Mouse (Mus musculus) urinary bladder, postnatal 0 days (tissue): ENCODE results near the gene Rpl19. TPM values are rescaled to one million over a fixed set of nuclear protein-coding genes. Genes with fewer than 3 reads are reported as not detected.

Source experiments
- microRNA-seq: library from miRNA; unstranded; fragments of <30 nt; microRNA quantifications from one replicate; pipeline ENCODE4, GENCODE M21; 2016
- polyA plus RNA-seq: library from polyadenylated mRNA; unstranded; fragments of >200 nt; fragmentation: Nextera tagmentation; extraction: Ambion mirVana; gene quantifications from 2 replicates; pipeline ENCODE4 v1.2.1, GENCODE M21; 2015

Gene Rpl19
- 793 and 882 TPM in 2 replicates for polyA plus RNA-seq

DNA sequence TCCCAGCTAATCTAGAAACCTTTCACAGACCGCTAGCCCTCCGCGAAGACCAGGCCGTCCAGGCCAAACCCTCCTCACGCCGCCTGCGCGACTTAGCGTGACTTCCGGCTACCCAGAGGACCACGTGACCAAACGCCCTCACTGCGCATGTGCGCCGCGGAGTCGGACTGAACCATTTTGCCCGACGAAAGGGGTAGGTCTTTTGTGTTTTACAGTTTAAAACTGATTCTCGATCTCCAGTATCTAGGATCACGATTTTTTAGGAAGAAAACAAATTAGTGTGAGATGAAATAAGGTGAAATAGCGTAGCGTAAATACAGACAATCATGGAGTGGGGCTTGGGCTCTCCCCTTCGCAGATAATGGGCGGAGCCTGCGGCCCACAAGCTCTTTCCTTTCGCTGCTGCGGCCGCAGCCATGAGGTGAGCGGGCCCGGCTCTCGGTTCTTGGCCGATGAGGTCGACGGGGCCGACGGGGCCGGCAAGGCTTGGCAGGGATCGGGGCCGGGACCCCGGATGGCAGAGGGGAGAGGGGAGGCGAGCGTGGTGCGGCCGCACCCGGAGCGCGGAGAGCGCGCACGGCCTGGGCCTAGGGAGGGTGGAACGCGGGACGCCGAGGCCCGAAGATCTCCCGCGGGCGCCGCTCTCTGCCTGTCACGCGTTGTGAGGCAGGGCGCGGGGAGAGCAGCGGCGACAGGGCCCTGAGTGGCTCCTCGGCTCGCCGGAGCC lies at the start of gene Rpl19:
TSS of gene Rpl19 (plus strand) at position 141 of the 727 bp plus-strand sequence.

GRCm38 (mm10) chr11:97985727-97986677 lies 40.5 kb upstream of the Rpl19 start, which contains the start of gene Plxdc1:
Gene Plxdc1, minus strand, starts transcription at chr11:97986444.

DNA sequence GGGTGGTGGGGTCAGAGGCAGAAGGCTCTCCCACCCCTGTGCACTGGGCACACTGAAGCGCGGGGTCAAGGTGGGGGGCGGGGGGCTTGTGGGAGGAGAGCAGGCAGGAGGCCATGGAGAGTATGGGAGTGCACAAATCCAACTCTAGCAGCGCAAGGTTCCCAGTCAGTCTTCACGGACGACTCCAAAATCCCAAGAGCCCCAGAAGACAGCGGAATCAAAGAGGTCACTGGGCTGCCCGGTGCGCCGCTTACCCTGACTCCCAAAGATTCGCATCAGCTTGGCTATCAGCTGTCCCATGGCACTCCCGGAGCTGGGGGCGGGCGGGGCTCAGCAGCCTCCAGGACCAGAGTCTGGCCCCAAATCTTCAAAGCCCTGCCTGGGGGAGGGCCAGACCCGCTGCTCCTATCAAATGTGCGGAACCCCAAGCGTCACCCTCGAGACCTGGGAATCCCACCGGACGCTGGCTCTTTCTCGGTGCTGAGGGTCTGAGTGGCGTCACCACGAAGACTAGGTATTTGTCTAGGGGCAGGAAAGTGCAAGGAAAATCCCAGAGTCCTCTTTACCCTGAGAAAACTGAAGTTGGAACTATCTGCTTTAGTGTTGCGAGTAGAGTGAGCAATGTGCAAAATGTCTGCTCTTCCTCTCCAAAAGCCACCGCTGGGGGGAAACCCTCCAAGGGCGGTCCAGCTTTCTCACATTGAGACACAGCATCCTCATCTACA lies 30.8 kb upstream of the Rpl19 start, which contains the start of gene Arl5c:
TSS of gene Arl5c (minus strand) at position 618 of the 725 bp plus-strand sequence.

GRCm38 (mm10) chr11:98022555-98023371 lies 3.7 kb upstream of the Rpl19 start, which contains the start of gene Cacnb1:
Gene Cacnb1, minus strand, starts transcription at chr11:98023034.

DNA sequence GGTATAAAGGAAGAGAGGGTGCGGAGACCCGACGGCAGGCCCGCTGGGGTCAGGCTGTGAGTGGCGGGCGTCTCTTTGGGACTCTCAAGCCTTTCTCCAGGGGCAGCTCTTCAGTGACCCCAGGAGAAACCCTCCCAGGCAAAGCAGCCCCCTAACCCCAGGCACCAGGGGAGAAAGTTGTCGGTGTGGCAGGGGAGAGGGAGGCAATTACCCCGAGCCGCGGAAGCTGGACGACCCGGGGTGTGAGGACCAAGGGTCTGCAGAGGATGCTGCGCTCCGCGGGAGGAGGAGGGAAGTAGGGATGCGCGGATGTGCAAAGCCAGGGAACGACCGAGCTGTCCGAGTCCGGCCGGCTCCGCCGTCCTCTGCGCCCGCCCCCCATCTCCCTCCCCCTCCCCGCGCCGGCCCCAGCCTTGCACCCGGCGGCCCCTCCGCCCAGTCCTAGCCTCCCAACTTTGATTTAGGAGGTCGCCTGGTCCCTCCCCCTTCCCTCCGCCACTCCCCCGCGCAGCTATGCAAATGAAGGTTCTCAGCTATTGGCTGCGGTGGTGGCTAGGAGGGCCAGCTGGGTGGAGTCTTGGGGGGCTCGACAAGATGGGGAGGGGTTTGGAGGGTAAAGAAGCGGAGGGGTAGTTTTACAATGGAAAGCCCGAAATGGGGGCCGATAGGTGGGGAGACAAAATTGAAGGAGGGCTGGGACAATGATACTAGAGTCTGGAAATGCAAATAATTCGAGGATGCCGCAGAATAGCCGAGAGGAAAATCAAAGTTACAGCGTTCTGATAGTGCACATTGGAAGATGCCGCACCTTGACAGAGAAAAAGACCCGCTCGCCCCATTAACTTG lies 26.7 kb downstream of the Rpl19 start, which contains the start of gene Stac2:
TSS of gene Stac2 (minus strand) at position 474 of the 846 bp plus-strand sequence.

Small RNA genes within 50 kb of the gene (microRNA-seq; reads per million reads assigned to microRNA genes)
- not detected for gene Gm27597

Other genes with a start within 250 kb of the Rpl19 start
- gene Rpl23, start 244.3 kb upstream of the Rpl19 start, polyA plus RNA-seq: 530 and 534 TPM in 2 replicates
- 101 and 122 TPM in 2 replicates for gene Lasp1, start 227.7 kb upstream of the Rpl19 start, polyA plus RNA-seq
- gene B230217C12Rik, start 185.9 kb upstream of the Rpl19 start, polyA plus RNA-seq: 1.2 and 1.8 TPM in 2 replicates
- 0.18 and 0.29 TPM in 2 replicates for gene Fbxo47, start 142.6 kb upstream of the Rpl19 start, polyA plus RNA-seq
- 0.88 and 1.3 TPM in 2 replicates for gene Plxdc1, start 40.3 kb upstream of the Rpl19 start, polyA plus RNA-seq
- 4.9 and 6.1 TPM in 2 replicates for gene Arl5c, start 30.5 kb upstream of the Rpl19 start, polyA plus RNA-seq
- gene Cacnb1, start 3.7 kb upstream of the Rpl19 start, polyA plus RNA-seq: 4.0 and 4.4 TPM in 2 replicates
- gene Stac2, start 26.8 kb downstream of the Rpl19 start, polyA plus RNA-seq: 0.44 and 0.61 TPM in 2 replicates
- 8.3 and 11.1 TPM in 2 replicates for gene Fbxl20, start 123.7 kb downstream of the Rpl19 start, polyA plus RNA-seq
- gene Med1, start 166.6 kb downstream of the Rpl19 start, polyA plus RNA-seq: 25.0 and 28.0 TPM in 2 replicates
- 4.1 and 4.5 TPM in 2 replicates for gene Cdk12, start 176.3 kb downstream of the Rpl19 start, polyA plus RNA-seq